Mouse (Mus musculus) ZHBTc4 (cell line): ENCODE results near the gene Irf4.
A peak's percentile ranks its signal among the peaks of the same experiment; 100 is the strongest.

ENCODE experiments used
- DNase-seq: peaks from one replicate; pipeline ENCODE4 v3.0.0-alpha.2; 2011; ENCODE audit warnings: low read depth, low spot score

Irf4 gene

DNA sequence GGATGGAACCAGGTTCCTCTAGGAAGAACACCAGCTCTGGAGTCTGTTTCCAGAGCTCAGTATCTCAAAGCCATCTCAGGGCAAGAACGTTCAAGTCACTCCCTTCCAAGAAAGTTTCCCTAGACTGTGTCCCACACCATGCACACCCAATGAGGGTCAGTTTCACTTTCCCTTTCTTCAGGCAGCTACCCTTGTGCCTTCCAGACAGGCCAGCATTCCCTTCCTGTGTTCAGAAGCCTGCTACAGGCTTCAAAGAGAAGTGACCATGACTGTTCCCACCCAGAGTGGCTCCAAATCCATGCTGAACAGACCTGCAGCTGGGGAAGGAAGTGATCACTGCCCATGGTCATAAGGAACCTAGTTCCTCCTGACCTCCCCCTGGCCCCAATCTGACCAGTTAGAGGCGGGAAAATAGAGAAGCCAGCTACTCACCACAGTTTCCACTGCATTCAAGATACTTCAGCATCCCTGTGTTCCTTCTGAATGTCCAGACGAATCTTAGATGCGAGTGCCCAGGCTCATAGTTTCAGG lies 10.7 kb upstream of the Irf4 start:
- DNase-seq, result no peak

DNA sequence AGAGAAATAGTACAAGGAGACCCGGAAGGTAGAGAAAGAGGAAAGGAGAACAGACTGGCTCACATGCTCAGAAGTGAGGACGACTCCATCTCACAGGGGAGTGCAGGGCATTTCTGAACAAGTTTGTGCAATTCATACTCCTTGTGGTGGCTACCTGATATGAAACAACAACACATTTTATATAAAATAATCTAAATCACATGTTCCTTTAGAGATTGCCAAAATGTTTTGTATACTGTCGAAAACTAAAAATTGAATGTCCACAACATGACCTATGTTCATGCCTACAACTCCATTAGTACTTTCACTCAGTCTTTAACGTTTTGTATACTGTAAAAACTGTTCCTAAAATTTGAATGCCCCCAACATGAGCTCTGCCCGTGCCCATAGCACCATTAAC lies 7.9 kb upstream of the Irf4 start:
- DNase-seq, result no peak

DNA sequence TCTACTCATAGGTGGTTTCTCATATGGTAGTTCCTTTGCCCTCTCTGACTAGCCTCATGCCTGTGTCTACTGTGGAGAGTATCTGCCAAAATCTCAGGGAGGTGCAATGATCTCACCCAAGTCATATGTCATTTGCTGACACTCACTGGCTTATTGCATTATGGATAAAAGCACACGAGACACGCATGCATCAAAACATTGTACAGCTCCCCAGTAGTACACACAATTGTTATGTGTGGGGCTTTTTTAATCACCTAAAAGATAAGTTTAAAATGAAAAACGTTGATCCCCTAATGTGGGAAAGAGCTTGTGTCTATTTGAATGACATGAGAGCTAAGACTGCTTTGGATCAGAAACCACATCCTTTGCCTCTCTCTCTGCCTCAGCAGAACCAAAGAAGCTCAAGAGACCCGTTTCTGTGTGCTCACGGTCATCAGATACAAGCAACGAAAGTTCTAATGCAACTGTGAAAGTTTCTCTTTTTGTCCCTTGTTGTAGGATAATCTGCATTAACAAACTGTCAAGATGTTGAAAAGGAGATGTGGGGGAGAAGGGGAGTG lies 6.5 kb upstream of the Irf4 start:
- DNase-seq, result no peak

GRCm38 (mm10) chr13:30745121-30745520 lies 3.9 kb upstream of the Irf4 start:
- DNase-seq, result no peak

- no peak for DNase-seq
Measured at GRCm38 (mm10) chr13:30747068-30747467, 2.0 kb upstream of the Irf4 start.

GRCm38 (mm10) chr13:30747504-30747903 lies 1.5 kb upstream of the Irf4 start:
- no peak for DNase-seq

DNA sequence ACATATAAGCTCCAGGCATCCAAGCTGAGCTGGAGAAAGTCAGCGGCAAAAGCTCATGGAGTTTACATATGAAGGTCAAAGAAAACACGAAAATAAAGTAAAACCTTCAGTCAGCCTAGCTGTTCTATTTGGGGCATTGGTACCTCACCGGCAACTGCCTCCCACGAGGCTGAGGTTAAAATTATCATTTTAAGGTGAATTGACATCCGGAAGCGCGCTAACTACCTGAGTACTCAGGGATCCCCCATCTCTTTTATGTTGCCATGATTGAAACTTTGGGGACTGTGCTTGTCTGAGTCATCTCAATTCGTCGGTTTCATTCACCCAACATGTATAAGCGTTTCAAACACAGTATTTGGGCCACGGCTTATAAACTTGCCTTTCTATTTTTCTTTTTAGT lies 705 bp upstream of the Irf4 start:
- no peak for DNase-seq

DNA sequence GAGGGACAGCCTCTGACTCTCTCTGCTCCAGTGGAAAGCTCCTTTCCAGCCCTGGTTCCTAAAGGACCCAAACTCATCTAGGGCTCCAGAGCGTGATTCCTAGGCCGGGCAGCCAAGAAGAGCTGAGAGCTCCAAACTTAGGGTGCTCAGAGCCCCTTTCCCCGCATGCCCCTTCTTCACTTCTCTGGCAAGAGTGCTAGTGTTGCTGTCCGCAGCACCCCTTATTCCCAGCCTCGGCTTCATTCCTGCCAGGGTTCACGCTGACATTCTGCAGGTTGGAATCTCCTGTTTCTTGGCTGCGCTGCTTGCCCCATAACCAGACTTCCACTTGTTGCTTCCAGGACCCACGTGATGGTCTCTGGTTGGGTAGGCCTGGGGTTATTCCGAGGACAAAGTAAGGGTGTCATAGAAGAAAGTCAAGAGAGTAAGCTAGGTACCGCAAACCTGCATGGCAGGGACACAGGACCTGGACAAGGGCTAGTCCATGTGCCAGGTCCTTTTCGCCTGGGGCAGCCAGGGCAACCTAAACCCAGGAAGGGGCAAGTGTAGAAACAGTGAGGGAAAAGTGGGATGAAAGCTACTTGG lies 623 bp downstream of the Irf4 start:
- DNase-seq, result peak; percentile 16

GRCm38 (mm10) chr13:30750461-30751303 lies 1.7 kb downstream of the Irf4 start:
- peak; percentile 43 for DNase-seq

DNA sequence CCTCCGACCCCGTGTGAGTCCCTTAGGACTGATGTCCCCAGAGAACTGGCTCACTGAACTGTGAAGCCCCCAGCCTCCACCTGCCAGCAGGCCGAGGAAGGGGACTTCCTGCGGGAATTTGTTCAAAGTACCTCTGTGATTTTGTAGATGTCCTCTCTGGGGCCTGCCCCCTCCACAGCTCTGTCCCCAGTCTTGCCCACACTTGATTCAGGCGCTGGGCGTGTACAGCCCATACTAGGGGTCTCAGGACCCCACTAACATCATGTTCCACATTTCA lies 2.2 kb downstream of the Irf4 start:
- no peak for DNase-seq

DNA sequence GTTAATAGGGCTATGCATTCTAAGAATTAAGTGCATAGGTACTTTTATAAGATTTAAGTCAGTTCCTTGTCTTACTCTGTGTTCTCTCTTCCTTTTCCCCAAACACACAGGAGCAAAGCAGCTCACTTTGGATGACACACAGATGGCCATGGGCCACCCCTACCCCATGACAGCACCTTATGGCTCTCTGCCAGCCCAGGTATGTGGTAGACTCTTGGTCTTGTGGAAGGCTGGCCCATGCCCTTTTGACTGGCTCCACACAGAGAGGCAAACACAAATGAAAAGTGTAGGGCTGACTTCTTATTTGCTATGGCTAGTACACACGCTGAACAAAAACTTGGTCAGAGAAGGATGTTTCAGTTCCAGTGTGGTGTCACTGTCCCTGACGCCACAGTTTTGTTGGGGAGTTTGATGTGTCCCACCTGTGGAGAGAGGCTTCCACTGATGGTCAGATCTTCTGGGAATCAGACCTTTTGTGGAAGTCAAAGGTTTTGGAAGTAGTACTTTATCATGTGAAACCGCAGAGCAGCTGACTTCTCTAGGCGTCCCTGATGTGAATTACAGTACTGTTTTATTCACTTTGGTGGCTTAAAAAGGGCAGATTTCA lies 3.7 kb downstream of the Irf4 start:
- no peak for DNase-seq

DNA sequence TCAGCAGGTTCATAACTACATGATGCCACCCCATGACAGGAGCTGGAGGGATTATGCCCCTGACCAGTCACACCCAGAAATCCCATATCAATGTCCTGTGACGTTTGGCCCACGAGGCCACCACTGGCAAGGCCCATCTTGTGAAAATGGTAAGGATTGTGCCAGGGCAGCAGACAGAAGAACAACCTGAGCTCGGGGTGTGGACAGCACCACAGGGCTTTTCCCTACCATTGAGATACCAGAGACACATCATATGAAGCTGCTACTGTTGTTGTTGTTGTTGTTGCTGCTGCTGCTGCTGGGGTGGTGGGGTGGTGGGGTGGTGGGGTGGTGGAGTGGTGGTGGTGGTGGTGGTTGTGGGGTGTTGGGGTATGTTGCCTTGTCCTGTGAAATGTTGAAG lies 4.4 kb downstream of the Irf4 start:
- DNase-seq, result no peak

DNA sequence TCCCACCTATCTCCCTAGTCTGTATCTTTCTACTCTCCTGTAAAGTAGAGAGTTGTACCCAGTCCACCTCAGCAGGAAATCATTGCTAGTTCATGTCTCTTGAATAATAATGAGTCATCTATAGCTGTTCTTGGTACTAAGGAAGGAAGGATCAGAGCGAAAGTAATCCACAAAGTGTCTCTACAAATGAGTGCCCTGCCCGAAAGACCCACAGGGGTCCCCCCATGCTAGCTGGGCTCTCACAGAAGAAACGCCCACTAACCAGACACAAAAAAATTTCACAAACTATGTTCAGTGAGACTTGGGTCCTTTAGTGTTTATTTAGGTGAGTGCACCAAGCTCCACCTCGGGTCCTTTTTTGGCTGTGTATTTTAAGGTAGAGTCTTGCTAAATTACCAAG lies 5.0 kb downstream of the Irf4 start:
- DNase-seq, result no peak

DNA sequence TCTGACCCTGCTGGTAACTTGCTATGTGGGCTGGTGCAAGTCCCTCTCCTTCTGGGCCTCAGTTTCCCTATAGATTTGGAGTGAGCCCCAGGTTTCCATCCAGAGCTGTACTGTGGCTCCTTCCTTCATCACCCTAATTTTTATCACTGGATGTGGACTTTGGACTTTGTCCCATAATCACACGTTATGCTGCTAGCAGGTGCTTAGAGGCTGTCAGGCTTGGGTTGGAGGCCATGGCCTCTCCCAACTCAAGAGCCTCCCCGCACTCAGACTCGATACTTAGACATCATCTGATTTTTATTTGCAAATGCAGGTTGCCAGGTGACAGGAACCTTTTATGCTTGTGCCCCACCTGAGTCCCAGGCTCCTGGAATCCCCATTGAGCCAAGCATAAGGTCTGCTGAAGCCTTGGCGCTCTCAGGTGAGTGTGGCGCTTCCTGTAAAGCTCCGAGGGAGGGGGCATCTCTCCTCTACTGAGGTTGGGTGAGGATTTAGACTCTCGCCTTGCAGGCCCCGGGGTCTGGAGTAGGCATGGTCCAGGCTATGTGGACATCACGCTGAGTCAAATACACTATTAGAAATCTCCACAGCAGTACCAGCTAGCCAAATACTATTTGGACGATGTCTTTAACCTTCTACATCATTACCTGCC lies 5.9 kb downstream of the Irf4 start:
- DNase-seq, result no peak

DNA sequence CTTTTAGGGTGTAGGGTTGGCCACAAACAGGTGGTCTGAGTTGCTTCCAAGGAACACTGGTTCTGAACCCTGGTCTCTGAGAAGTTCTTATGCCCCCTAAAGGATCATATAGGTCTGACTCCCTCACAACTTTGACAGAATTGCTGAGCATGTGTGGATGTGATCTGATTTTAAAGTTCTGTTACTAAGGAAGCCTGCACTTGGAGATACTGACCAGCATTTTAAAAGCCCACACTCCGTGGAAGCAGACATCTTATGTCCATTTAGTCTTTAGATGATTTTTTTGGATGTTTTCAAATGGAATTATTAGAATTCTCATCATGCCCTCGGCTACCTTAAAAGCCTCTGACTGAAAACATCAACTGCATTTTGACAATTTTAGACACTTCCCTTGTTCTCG lies 6.6 kb downstream of the Irf4 start:
- DNase-seq, result no peak

DNA sequence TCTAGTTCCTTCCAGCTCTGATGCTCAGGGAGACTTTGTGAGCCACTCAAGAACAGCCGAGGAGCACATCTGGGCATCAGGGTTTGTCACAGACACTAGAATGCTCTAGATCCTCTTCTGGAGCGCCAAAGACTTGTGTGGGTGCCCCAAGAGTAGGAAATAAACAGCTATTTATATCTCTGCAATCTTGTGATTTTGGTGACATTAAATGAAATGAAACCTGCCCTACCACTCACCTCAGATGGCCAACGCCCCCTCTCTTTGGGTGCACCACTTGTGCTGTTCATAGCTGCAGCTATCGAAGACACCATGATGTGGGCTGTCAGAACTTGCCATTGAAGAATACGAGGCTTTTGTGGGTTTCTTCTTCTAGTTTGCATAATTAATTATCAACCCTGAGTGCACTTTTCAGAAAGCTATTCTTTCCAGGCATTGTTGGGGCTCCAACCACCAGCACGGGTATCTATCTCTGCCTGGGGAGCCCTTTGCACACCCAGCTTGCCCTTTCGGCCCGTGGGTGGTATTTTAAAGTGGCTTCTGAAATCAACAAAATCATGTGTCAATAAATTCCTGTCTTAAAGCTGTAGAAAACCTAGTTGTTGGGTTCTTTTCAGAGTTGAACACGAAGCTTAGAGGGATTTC lies 7.1 kb downstream of the Irf4 start:
- no peak for DNase-seq

- no peak for DNase-seq
Measured at GRCm38 (mm10) chr13:30757264-30757900, 8.4 kb downstream of the Irf4 start.

GRCm38 (mm10) chr13:30758789-30759381 lies 9.9 kb downstream of the Irf4 start:
- DNase-seq, result no peak

- no peak for DNase-seq
Measured at GRCm38 (mm10) chr13:30760374-30761090, 11.5 kb downstream of the Irf4 start.

GRCm38 (mm10) chr13:30761151-30761631 lies 12.2 kb downstream of the Irf4 start:
- DNase-seq, result no peak
